Mouse (Mus musculus): ENCODE data around the gene Nvl.

GRCm38 (mm10) chr1:181150431-181150826 lies 6.4 kb upstream of the Nvl start:
- TF ChIP-seq CTCF (IDR thresholded peaks at IDR 0.05; ENCODE audit: extremely low read depth, insufficient read depth, insufficient read length, insufficient replicate concordance) (no peak), POLR2A (IDR thresholded peaks at IDR 0.05; ENCODE audit: low read depth, low read length) (no peak)

Data from spleen, adult 2 months (tissue).